10 mouse cellular contexts compared by ENCODE assay signal in the genomic region with DNA sequence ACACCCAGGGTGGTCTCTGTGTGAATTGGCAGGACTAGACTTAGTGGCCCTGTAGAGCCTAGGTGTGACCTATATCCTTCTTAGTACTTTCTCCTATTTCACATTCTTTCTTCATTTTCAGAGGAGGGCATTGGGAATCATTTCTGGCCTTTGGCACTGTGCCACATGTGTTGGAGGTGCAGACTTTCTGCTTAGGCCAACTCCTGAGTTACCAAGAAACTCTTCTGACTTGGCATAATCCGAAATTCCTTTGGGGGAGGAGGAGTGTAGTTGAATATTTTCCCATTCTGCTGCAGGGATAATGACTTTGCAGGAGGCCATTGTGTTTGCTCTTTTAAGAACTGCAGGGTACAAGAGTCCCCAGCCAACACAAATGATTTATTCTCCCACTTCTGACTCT. TPM values are rescaled to one million over a fixed set of nuclear protein-coding genes. Genes with fewer than 3 reads are reported as not detected.
DNase-seq lines count a peak whose midpoint lies in the region; TF ChIP-seq lines count a peak whose summit lies in the region.
"Had no signal": no experiment of that assay in that cellular context is flagged by ENCODE, and none has a peak within 500 bp of the region (broad histone marks: within the 10 kb centered on the region; RNA-seq: fewer than 3 reads in every experiment).

No protein-coding gene starts in this region.

- peaks cover 5% of the 10 kb centered on the region for H3K4me1 ChIP-seq in kidney, adult 2 months (ENCODE audit: control insufficient read depth, insufficient read depth, low read length)

- TF ChIP-seq CTCF in kidney, adult 2 months (conservative IDR thresholded peaks at IDR 0.05; ENCODE audit: insufficient read depth, insufficient read length, low read depth, low read length), result no peak

- H3K4me3 ChIP-seq in kidney, adult 2 months (ENCODE audit: insufficient read depth, low read depth, low read length), result no peak overlapping the region
- H3K4me3 ChIP-seq: erythroblast, embryonic 14.5 days; heart, embryonic 13.5 days had no signal

- no peaks in the 10 kb centered on the region for H3K27me3 ChIP-seq in kidney, adult 2 months (replicated peaks; ENCODE audit: control insufficient read depth, insufficient read depth, low read length)
- H3K27me3 ChIP-seq: heart, embryonic 13.5 days had no signal

- H3K36me3 ChIP-seq in kidney, adult 2 months (ENCODE audit: control insufficient read depth, insufficient read depth, low read length), result no peaks in the 10 kb centered on the region
- H3K36me3 ChIP-seq: heart, embryonic 13.5 days had no signal

- 6% methylated on average over 1 of the region's 1 CpGs for WGBS in kidney, adult 2 months

- intact Hi-C loops in heart, postnatal 10 days (cut with DNase I), result no loop called here

- peak overlapping the region; percentile 50 for H3K27ac ChIP-seq in kidney, adult 2 months (ENCODE audit: insufficient read depth, low read depth, low read length)

- TF ChIP-seq POLR2A in kidney, adult 2 months (IDR thresholded peaks at IDR 0.05; ENCODE audit: low read depth, low read length), result no peak

- DNase-seq in heart, postnatal 10 days, result peak; percentile 26 to 53
- DNase-seq in heart, adult 9 months (ENCODE audit: low spot score in 2 of 2), result no peak
- DNase-seq in ovary, postnatal 36 days (ENCODE audit: low spot score), result peak; percentile 17
- DNase-seq in ovary, postnatal 14 days (ENCODE audit: low spot score), result no peak
- DNase-seq in kidney, adult 2 months, result peak; percentile 85
- DNase-seq in mesoderm, embryonic 11.5 days (ENCODE audit: low read depth, low spot score), result peak; percentile 36
- no peak for DNase-seq in thymus, postnatal 4 days
- DNase-seq: cerebellum, adult 9-10 months had no signal

RNA-seq across cellular contexts. Expression of a gene that starts 19.6 kb away (rescaled TPM):
- total RNA-seq in heart, postnatal 10 days (2021), result 10 to 100 TPM; 25.5 to 38.5 TPM
- polyA plus RNA-seq in kidney, adult 2 months (2012; rRNA removed), result 30.0 and 34.7 TPM in 2 replicates

Comparison
In these comparisons a context has a peak if more than half of its experiments do, and no peak if none do; other contexts are left out.
1. DNase-seq: peak in heart, postnatal 10 days (2 of 2), ovary, postnatal 36 days (single experiment), kidney, adult 2 months (single experiment) and mesoderm, embryonic 11.5 days (single experiment); none in heart, adult 9 months (0 of 2), ovary, postnatal 14 days (single experiment) and thymus, postnatal 4 days (single experiment).